8 mouse cellular contexts compared by ENCODE assay signal in the genomic region with DNA sequence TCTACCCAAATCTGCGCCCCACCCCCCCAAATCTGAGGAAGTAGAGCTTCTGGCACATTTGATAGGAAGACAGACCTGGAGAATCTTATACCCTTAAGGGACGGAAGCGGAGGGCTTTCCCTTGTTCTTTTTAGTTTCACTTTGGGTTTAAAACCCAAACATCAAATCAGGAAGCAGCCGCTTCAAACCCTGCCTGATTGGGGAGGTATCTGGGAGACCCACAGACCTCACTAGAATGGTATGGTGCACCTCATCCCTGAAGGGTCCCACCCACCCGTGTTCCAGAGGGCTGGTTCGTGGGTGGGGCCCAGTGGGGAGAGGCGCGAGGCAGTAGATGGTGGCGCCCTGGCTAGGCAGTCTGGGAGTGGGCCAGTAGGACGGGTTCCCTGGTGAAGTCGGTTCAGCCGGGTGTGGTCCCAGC. TPM values are rescaled to one million over a fixed set of nuclear protein-coding genes. Genes with fewer than 3 reads are reported as not detected.
A peak's percentile ranks its signal among the peaks of the same experiment; 100 is the strongest.
DNase-seq lines count a peak whose midpoint lies in the region; ATAC-seq and TF ChIP-seq lines count a peak whose summit lies in the region.

No protein-coding gene starts in this region.

- no peak for TF ChIP-seq CTCF in heart, postnatal 0 days (IDR thresholded peaks at IDR 0.05; ENCODE audit: low read depth)

- TF ChIP-seq EP300 in heart, postnatal 0 days (IDR thresholded peaks at IDR 0.05; ENCODE audit: low read depth), result no peak

- no peak overlapping the region for H3K9ac ChIP-seq in kidney, embryonic 16.5 days (replicated peaks; ENCODE audit: low read length)
- H3K9ac ChIP-seq in heart, postnatal 0 days (replicated peaks; ENCODE audit: low read depth, low read length), result 0 out of 2 replicates have a peak overlapping the region, but pooled peaks have one; percentile 31

- no peaks in the 10 kb centered on the region for H3K27me3 ChIP-seq in kidney, embryonic 16.5 days (ENCODE audit: insufficient read depth, low read length)
- no peaks in the 10 kb centered on the region for H3K27me3 ChIP-seq in heart, postnatal 0 days (ENCODE audit: control insufficient read depth, insufficient read depth, low read length)

- H3K9me3 ChIP-seq in kidney, embryonic 16.5 days (ENCODE audit: low read length), result no peaks in the 10 kb centered on the region
- H3K9me3 ChIP-seq in heart, postnatal 0 days (replicated peaks; ENCODE audit: control insufficient read depth, low read length), result no peaks in the 10 kb centered on the region

- no peak for DNase-seq in kidney, postnatal 10 days
- DNase-seq in MEL-GATA-1-ER (ENCODE audit: extremely low read depth, low read depth), result peak; percentile 78
- DNase-seq in heart, postnatal 0 days (ENCODE audit: low spot score), result no peak
- no peak for DNase-seq in frontal cortex, postnatal 25 days (ENCODE audit: low spot score in 2 of 2)
- no peak for DNase-seq in cerebellum, adult 8-10 months

- peaks cover 29% of the 10 kb centered on the region for H3K4me1 ChIP-seq in kidney, embryonic 16.5 days (ENCODE audit: insufficient read depth, low read length)
- peaks cover 69% of the 10 kb centered on the region for H3K4me1 ChIP-seq in heart, postnatal 0 days (ENCODE audit: control insufficient read depth, insufficient read depth)

- H3K36me3 ChIP-seq in kidney, embryonic 16.5 days (ENCODE audit: insufficient read depth, low read length), result no peaks in the 10 kb centered on the region
- H3K36me3 ChIP-seq in heart, postnatal 0 days (replicated peaks; ENCODE audit: control insufficient read depth, insufficient read depth, low read length), result no peaks in the 10 kb centered on the region

- peak overlapping the region; percentile 17; the same call in 1 of the 2 replicates for H3K27ac ChIP-seq in kidney, embryonic 16.5 days (ENCODE audit: low read length)
- peak overlapping the region; percentile 50 for H3K27ac ChIP-seq in heart, postnatal 0 days (ENCODE audit: low read depth)

- no peak for ATAC-seq in kidney, embryonic 16.5 days (ENCODE audit: low FRiP score, low TSS enrichment)
- no peak for ATAC-seq in heart, postnatal 0 days (ENCODE audit: insufficient read depth, low read depth)
- peak; percentile 51 for ATAC-seq in megakaryocyte, adult 5-6 weeks (ENCODE audit: poor library complexity, severe bottlenecking)
- no peak for ATAC-seq in frontal cortex, adult (ENCODE audit: low TSS enrichment)

- H3K4me2 ChIP-seq in kidney, embryonic 16.5 days (replicated peaks; ENCODE audit: low read depth, low read length), result 0 out of 2 replicates have a peak overlapping the region, but pooled peaks have one; percentile 7
- H3K4me2 ChIP-seq in heart, postnatal 0 days (ENCODE audit: low read depth, low read length), result peak overlapping the region; percentile 43

- H3K4me3 ChIP-seq in kidney, embryonic 16.5 days (ENCODE audit: low read length), result no peak overlapping the region
- H3K4me3 ChIP-seq in heart, postnatal 0 days (ENCODE audit: low read depth, low read length), result peak overlapping the region; percentile 19

- WGBS in kidney, embryonic 16.5 days, result 81% methylated on average over 12 of the region's 12 CpGs
- WGBS in heart, postnatal 0 days, result 71% methylated on average over 12 of the region's 12 CpGs

RNA-seq across cellular contexts. Expression of a gene that starts 44.7 kb away (rescaled TPM):
- 447 and 578 TPM in 2 replicates for polyA plus RNA-seq in kidney, embryonic 16.5 days (2015; fragmentation: Nextera tagmentation; extraction: Ambion mirVana)
- 1,299 and 1,431 TPM in 2 replicates for total RNA-seq in heart, postnatal 0 days (2014; rRNA removed; ENCODE audit: low replicate concordance)
- 1,847 and 1,885 TPM in 2 replicates for polyA plus RNA-seq in heart, postnatal 0 days (2015; fragmentation: Nextera tagmentation; extraction: Ambion mirVana)
- total RNA-seq in megakaryocyte, adult 5-6 weeks (2015), result not detected in 2 replicates
- total RNA-seq in megakaryocyte, adult 5-6 weeks (2017), result not detected in 2 replicates

Comparison
In these comparisons a context has a peak if more than half of its experiments do, and no peak if none do; other contexts are left out.
1. RNA of a gene that starts 44.7 kb away (total RNA-seq): 1,299 to 1,431 TPM in heart, postnatal 0 days; not detected in megakaryocyte, adult 5-6 weeks; every median in the first group is over 1,000 times any median in the second.